Mouse (Mus musculus) v-Abl transformed pro-B cells (cell line): ENCODE measurements at regions not wholly inside any gene's neighbourhood (a gene's known extent, or its start where the extent isn't known, plus 50 kb on each side); places are given as distances from the start of the nearest gene placed in this dataset.
"Not testable (repeated sequence)": the region's sequence is repeated elsewhere in the genome, so short reads cannot be mapped to it uniquely, and the experiment has no call there.

Experiments
- in situ Hi-C, 2 experiments: fragments of 400-800 bp; cut with MboI; formaldehyde crosslinking; loops; one replicate each; pipeline ENCODE4 v1.15.1; 2025; ENCODE audit not compliant: unreplicated experiment in 2 of 2

DNA sequence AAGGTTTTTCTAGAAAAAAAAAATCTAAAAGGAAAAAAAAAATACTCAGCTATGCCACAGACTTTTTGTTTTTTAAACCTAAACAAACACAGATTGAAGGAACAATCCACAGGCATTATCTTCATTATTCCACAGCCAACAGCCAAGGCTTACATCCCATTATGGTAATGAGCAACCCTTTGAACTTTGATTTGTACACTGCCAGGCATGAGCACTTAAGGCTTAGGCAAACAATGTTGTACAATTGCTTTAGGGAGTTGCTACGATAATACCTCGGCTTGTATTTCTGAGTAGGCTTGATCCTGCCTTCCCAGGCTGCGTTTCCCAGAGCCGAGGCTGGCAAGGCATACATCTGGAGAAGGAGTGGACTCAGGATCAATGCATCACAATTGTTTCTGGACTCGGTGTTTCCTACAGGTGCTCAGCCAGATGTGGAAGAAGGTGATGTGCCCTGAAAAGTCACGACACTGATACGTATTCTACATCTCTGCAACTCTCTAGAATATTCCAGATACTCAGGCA lies 409.0 kb upstream of the Igfbp7 start:
- in situ Hi-C loops, result no loop called here

DNA sequence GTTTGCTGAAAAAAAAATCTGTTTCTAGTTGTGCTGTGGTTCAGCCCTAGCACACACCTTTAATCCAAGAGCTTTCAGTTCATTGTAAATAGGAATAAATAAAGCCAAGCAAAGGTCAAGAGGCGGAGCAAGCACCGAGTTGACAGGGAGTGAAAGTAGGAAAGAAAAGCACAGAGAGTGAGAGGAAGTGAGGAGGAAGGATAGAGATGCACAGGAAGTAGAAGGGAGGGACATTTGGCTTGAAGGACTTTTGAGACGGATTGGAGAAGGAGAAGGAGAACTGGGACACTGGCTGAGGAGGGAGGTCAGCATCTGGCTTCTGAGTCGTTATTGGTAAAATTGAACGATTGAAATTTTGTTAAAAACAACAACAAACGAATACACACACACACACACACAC lies 402.0 kb upstream of the Igfbp7 start:
- in situ Hi-C loops, result no loop called here

- in situ Hi-C loops, result no loop called here
Measured at GRCm38 (mm10) chr5:77807726-77808125, 399.9 kb upstream of the Igfbp7 start.

DNA sequence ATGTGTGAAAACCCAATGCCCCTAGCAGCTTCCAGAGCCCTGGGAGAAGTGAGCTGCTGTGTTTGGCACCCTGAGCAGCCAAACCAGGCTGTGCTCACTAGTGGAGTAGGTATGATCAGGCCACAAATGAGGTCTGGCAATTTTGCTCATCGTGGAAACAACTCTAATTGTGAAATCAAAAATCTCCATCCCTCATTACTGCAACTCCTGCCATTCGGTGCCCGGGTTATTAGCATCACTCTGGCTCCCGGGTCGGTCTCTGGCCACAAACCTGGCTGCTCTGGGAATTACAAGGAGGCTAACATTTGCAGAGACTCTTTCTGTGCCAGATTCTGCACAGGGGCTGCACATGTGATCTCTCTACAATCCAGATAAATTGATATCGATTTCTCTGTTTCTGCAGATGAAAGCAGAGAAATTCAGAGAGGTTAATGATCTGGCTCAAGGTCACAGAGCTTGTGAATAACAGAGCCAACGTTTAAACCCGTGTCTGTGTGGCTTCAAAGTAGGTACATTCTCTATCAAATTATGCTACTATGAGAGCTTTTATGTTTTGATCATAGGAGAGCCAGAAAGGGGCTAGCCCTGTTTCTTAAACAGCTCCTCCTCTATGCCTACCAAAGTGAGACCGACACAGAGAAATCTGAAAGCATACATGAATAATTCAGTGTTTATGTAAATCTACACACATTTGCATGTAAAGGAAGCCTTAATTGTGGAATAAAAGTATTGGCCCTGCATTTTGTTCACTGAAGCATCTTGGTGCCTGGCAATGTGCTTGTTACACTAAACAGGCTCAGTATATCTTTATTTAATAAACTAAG lies 398.7 kb upstream of the Igfbp7 start:
- in situ Hi-C loops, result no loop called here

DNA sequence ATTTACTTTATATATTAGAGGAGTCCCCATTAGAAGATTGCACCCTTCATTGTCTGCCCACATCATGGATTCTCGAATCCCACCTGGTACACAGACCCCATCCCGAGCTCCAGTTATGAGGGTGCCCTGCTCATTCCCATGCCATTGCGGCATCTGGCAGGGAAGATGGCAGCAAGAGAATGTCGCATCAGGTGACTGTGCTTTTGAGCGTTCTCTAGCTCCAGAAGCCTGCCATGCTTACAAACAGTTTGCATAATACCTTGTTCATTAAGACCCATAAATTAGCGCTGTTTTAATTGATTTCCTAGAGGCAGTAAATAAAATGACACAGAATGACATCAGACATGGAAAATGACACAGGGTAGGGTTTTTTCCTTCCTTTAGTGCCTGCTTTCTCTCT lies 398.0 kb upstream of the Igfbp7 start:
- in situ Hi-C loops, result no loop called here

GRCm38 (mm10) chr5:77805303-77805702 lies 397.5 kb upstream of the Igfbp7 start:
- in situ Hi-C loops, result no loop called here

DNA sequence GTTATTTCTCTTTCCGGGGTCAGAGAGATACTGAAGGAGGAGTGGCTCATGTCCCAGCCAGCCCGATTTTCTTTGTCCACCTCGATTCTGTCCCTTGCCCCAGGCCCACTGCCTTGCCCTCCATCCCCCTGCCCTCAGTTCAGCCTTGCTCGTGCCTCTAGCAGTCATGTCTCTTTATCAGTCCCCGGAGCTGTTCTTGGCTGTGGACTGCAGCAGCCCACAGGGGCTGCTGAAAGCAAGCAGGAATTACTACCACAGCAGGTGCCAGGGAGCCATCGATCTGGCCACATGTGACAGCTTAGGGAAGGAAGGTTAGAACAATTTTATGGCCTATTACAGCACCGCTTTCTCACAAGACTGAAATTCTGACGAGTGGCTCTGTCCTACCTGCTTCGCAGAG lies 396.3 kb upstream of the Igfbp7 start:
- in situ Hi-C loops, result no loop called here

DNA sequence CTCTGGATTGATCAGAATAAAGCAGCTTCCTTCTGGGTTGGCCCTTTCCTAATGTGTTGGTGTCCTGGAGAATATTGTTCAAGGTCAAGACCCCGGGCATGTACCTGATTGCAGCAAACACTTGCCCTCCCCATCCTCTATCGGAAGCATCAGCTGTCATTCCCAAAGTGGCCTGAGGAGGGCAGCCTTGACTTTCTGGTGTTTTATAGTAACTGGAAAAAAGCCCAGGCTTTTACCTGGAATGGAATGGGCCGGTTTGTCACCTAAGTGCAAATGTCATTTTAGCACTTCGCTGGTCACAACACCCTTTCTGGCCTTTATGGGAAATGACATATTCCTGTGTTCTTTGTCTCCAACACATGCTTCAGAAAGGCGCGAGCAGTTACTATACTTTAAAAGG lies 395.7 kb upstream of the Igfbp7 start:
- in situ Hi-C loops, result no loop called here

GRCm38 (mm10) chr5:77796960-77797359 lies 389.1 kb upstream of the Igfbp7 start:
- in situ Hi-C loops, result loop anchor here in 1 of 2 experiments (25.0 kb wide), 1 partner anchor 435 kb away; no protein-coding TSS in a partner anchor

DNA sequence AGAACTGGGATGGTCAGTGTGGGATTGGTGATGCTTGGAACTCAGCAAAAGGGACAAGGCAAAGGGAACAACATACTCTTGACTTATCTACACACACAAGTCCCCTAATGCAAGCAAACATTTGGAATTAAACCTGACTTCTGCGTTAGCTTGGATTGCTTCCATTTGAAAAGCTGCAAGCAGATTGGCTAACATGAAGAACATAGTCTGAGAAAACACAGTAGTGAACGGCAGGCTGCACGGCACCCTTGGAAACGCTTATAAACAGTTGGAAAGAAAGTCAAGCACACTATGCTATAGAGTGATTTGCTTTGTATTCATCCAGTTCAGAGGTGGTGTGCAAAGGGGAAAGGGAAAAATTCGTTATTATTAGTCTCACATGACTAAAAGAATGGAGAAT lies 387.9 kb upstream of the Igfbp7 start:
- in situ Hi-C loops, result loop anchor here in 1 of 2 experiments (25.0 kb wide), 1 partner anchor 433 kb away; no protein-coding TSS in a partner anchor

DNA sequence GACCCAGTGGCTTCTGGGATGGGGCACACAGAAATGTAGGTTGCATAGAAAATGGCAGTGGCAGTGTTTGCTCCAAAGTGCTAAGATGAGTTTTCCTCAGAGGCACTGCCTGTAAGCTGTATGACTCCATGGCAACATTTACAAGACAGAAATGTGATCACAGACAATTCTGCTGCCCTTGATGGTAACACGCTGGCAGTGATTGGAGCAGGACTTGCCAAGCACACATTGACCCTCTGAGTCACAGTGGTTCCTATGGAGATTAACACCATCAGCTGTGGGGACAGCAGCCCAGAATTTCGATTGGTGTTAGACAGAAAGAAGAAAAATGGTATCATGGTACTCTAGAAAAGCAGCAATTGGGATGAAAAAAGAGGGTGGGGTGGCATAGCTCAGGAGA lies 376.1 kb upstream of the Igfbp7 start:
- in situ Hi-C loops, result loop anchor here in 1 of 2 experiments (25.0 kb wide), 1 partner anchor 422 kb away; no protein-coding TSS in a partner anchor

- in situ Hi-C loops, result no loop called here
Measured at GRCm38 (mm10) chr5:77762426-77763042, 354.7 kb upstream of the Igfbp7 start.

DNA sequence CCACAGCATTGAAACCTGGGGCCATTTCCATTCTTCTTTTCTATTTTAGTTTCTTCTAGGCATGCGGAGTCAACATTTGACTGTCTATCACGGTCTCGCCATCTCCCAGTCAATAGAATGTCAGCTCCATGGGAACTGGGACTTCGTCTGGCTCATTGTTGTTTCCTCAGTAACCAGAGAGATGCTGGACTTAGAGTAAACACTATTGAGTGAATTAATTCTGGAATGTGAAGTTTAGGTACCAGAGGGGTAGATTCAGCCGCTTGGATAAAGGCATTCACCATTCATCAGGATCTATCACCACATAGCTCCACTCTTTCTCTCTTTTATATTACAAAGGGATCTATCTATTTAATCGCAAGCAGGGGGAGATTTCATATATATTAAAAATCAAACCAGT lies 354.2 kb upstream of the Igfbp7 start:
- in situ Hi-C loops, result no loop called here

GRCm38 (mm10) chr5:77748933-77749332 lies 341.1 kb upstream of the Igfbp7 start:
- in situ Hi-C loops, result no loop called here

DNA sequence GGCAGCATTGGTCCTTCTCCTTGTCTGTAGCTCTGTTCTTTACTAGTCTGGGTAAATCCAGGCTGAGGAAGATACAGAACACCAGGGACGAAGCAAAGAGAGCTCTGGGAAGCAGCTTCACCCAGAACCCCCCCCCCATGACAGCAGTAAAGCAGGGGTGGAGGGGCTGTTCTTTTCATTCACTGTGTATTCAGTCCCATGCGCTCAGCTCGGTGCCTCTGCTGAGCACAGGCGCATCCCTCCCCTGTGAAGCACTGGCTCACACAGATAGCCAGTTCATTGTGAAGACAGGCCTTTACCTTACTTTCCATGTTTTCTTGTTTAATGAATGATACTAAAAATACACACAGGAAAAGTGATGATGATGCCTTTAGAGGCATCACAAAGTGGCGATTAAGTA lies 338.8 kb upstream of the Igfbp7 start:
- in situ Hi-C loops, result no loop called here

GRCm38 (mm10) chr5:77743467-77743866 lies 335.6 kb upstream of the Igfbp7 start:
- in situ Hi-C loops, result no loop called here

- in situ Hi-C loops, result not testable (repeated sequence)
Measured at GRCm38 (mm10) chr5:77730286-77730685, 322.4 kb upstream of the Igfbp7 start.

DNA sequence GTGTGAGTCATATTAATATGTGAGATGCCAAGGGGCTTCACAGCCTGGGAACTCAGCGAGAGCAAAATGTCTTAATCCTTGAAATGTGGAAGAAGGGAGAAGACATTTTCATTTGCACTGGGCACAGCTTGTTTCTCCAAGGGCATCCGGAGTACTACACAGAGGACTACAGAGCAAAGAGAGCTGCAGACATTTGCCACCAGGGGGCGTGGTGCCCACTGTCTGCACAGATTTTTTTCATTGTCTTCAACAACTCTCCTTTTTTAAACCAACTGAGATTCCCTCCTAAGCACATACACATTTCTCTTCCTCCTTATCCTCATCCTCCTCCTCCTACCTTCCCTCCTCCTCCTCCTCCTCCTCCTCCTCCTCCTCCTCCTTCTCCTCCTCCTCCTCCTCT lies 273.8 kb upstream of the Igfbp7 start:
- in situ Hi-C loops, result no loop called here

DNA sequence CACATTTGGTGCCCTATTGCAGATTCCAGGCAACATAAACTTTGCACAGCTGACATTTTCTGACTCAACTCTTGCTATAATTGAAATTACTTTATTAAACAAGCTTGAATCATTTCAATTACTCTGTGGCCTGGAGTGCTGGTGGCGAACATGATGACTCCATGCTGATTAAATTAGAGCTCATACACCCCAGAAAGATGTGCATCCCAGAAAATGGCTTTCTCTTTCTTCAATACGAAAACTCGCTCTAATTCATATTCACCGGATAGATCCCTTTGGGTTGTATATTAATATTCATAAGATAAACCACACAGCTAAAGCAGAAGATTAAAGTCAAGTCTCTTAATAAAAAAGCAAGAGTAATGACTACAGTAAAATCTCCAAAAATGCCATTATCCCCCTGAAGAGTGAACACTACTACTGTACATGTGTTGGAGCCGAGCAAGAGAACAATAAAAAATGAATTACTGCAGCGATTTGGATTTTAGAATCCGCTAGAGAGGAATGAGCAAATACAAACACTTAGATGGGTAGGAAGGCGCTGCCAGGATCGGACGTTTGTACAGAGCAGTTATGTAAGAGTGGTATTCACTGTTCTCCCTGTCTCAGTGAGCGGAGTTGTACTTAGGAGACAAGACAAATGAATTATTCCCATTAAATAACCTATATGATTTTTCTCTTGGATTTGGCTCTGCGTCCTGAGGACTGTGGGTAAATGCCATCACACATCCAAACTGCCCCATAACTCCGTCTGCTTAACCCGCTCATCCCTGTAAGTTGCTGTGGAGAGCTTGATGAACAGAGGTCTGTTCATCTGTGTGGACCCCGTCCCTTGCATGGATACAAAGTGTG lies 264.5 kb upstream of the Igfbp7 start:
- in situ Hi-C loops, result no loop called here

DNA sequence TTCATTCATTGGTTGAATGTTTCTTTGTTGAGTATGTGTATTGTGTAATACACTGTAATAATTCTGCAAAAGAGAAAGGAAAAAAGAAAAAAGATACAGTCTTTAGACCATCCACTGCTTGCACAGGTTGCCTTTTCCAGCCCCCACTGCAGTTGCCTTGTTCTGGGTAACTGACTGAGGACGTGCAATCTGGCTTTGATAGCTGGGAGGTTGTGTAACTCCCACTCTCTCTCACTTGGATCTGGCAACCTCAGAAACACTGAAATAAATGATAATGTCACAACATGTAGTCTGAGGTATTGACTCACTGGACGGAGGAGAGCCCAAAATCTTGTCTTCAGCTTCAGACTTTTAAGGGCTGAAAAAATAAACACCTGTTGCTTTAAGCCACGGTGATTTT lies 255.3 kb upstream of the Igfbp7 start:
- in situ Hi-C loops, result no loop called here

DNA sequence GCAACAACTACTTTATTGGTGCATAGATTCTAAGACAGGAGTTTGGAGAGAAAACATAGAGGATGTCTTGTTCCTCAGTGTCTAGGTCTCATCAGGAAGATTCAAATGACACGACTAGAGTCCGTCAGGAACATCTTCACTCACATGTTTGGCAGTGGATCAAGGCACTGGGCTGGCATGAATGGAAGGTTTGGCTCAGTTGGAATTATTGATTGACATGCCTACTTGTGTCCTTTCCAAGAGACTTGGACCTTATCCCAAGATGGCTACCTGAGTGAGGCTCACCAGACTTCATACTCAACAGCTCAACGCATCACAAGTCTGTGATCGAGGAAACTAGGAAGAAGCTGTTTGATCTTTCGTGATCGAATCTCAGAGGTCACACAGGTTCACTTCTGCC lies 251.2 kb upstream of the Igfbp7 start:
- in situ Hi-C loops, result no loop called here
